Mouse (Mus musculus) MEL (cell line): ENCODE measurements around the gene Cldn1.

ENCODE experiments used
- CHD2 ChIP-seq: IDR thresholded peaks from 2 replicates; pipeline ENCODE4 v1.6.1; 2011; ENCODE audit warnings: low read length, improper control_type of control experiment
- CTCF ChIP-seq, 3 experiments: IDR thresholded peaks in 2 of 3; conservative IDR thresholded peaks in 1 of 3; 2 replicates each; pipeline ENCODE4 v1.5.1; 2011 to 2012; ENCODE audit warnings: low read length in 3 of 3, low read depth in 2 of 3, mild to moderate bottlenecking in 2 of 3, improper control_type of control experiment in 1 of 3, inconsistent platforms in 1 of 3, mixed read lengths in 1 of 3, moderate library complexity in 1 of 3; ENCODE audit not compliant: control insufficient read depth in 1 of 3, insufficient read depth in 1 of 3, poor library complexity in 1 of 3, severe bottlenecking in 1 of 3
- HCFC1 ChIP-seq: IDR thresholded peaks from 2 replicates; pipeline ENCODE4 v1.6.1; 2012; ENCODE audit warnings: low read depth, mild to moderate bottlenecking, inconsistent platforms, low read length, improper control_type of control experiment, moderate library complexity
- MEF2A ChIP-seq: IDR thresholded peaks from 2 replicates; pipeline ENCODE4 v1.6.1; 2014; ENCODE audit warnings: low read depth, mild to moderate bottlenecking, inconsistent platforms, low read length, improper control_type of control experiment; ENCODE audit not compliant: poor library complexity, insufficient replicate concordance, severe bottlenecking; ENCODE audit errors: extremely low read depth
- POLR2A ChIP-seq, 2 experiments: IDR thresholded peaks; 2 replicates each; pipeline ENCODE4 v1.6.1; 2011 to 2012; ENCODE audit warnings: low read length in 2 of 2, mild to moderate bottlenecking in 2 of 2, control low read depth in 1 of 2, improper control_type of control experiment in 1 of 2, low read depth in 1 of 2, moderate library complexity in 1 of 2; ENCODE audit not compliant: control insufficient read depth in 1 of 2, insufficient read depth in 1 of 2, poor library complexity in 1 of 2
- TBP ChIP-seq: IDR thresholded peaks from 2 replicates; pipeline ENCODE4 v1.8.0; 2011; ENCODE audit warnings: low read depth, low read length, improper control_type of control experiment
- UBTF ChIP-seq: IDR thresholded peaks from 2 replicates; pipeline ENCODE4 v1.6.1; 2012; ENCODE audit warnings: low read depth, mild to moderate bottlenecking, inconsistent platforms, low read length, improper control_type of control experiment, moderate library complexity, borderline replicate concordance; ENCODE audit not compliant: insufficient read depth
- ZC3H11A ChIP-seq: IDR thresholded peaks from 2 replicates; pipeline ENCODE4 v1.6.1; 2012; ENCODE audit warnings: low read depth, mild to moderate bottlenecking, inconsistent platforms, low read length, improper control_type of control experiment

DNA sequence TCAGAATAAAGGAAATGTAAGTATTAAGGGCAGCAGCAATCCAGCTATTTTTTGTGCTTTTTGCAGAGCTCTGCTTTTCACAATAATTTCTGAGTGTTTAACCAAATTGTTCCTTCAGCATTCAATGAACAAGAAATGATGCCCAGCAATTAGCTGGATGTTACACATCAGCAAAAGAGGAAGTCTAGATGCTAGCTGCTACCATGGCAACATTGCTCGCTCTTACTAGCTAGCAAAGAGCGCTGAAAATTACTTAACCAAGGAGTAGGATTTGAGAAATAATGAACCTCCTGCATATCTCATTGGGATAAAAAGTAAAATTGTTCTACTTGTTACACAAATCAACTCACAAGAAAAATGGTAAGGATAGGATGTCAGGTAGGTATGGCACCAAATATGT lies 62.2 kb downstream of the Cldn1 start:
- TF ChIP-seq HCFC1 (no peak), TBP (no peak), ZC3H11A (no peak), CTCF (IDR thresholded peaks at IDR 0.05 in 2 of 3, conservative IDR thresholded peaks at IDR 0.05 in 1 of 3; ENCODE audit: control insufficient read depth in 1 of 3, insufficient read depth in 1 of 3, low read depth in 2 of 3, low read length in 3 of 3, poor library complexity in 1 of 3, severe bottlenecking in 1 of 3) (no peak), MEF2A (no peak), CHD2 (no peak), POLR2A (IDR thresholded peaks at IDR 0.05; ENCODE audit: control insufficient read depth in 1 of 2, insufficient read depth in 1 of 2, low read depth in 1 of 2, low read length in 2 of 2, poor library complexity in 1 of 2) (no peak), UBTF (no peak)
